Mouse (Mus musculus): ENCODE data around the gene Adam1a. TPM values are rescaled to one million over a fixed set of nuclear protein-coding genes. Genes with fewer than 3 reads are reported as not detected.

Adam1a gene
- total RNA-seq, 2 experiments from 2014 or later, result 3.0 to 5.0 TPM

GRCm38 (mm10) chr5:121569881-121570420 is 24.7 kb upstream of the Adam1a start:
- no peak for ATAC-seq (replicated peaks; ENCODE audit: low FRiP score, low TSS enrichment, poor library complexity, severe bottlenecking)

GRCm38 (mm10) chr5:121566035-121566681 is 20.9 kb upstream of the Adam1a start:
- no peak for ATAC-seq (replicated peaks; ENCODE audit: low FRiP score, low TSS enrichment, poor library complexity, severe bottlenecking)

- peak; percentile 89 for ATAC-seq (replicated peaks; ENCODE audit: low FRiP score, low TSS enrichment, poor library complexity, severe bottlenecking)
Measured at GRCm38 (mm10) chr5:121564468-121564895, 19.2 kb upstream of the Adam1a start.

GRCm38 (mm10) chr5:121562436-121562835 is 17.2 kb upstream of the Adam1a start:
- ATAC-seq (replicated peaks; ENCODE audit: low FRiP score, low TSS enrichment, poor library complexity, severe bottlenecking), result no peak

- no peak for ATAC-seq (replicated peaks; ENCODE audit: low FRiP score, low TSS enrichment, poor library complexity, severe bottlenecking)
Measured at GRCm38 (mm10) chr5:121549196-121549595, 3.9 kb upstream of the Adam1a start.

GRCm38 (mm10) chr5:121547084-121547483 is 1.8 kb upstream of the Adam1a start:
- ATAC-seq (replicated peaks; ENCODE audit: low FRiP score, low TSS enrichment, poor library complexity, severe bottlenecking), result peak; percentile 48; the same call in 1 of the 2 replicates

- ATAC-seq (replicated peaks; ENCODE audit: low FRiP score, low TSS enrichment, poor library complexity, severe bottlenecking), result peak; percentile 73
Measured at GRCm38 (mm10) chr5:121546530-121546895, 1.2 kb upstream of the Adam1a start.

GRCm38 (mm10) chr5:121545793-121546529 is 679 bp upstream of the Adam1a start, which contains the start of gene Mapkapk5:
TSS of gene Mapkapk5 (minus strand) at chr5:121545905.
- ATAC-seq (replicated peaks; ENCODE audit: low FRiP score, low TSS enrichment, poor library complexity, severe bottlenecking), result peak; percentile 76

- no peak for ATAC-seq (replicated peaks; ENCODE audit: low FRiP score, low TSS enrichment, poor library complexity, severe bottlenecking)
Measured at GRCm38 (mm10) chr5:121543370-121543769, 1.9 kb downstream of the Adam1a start.

GRCm38 (mm10) chr5:121541235-121541634 is 4.0 kb downstream of the Adam1a start:
- no peak for ATAC-seq (replicated peaks; ENCODE audit: low FRiP score, low TSS enrichment, poor library complexity, severe bottlenecking)

- ATAC-seq (replicated peaks; ENCODE audit: low FRiP score, low TSS enrichment, poor library complexity, severe bottlenecking), result no peak
Measured at GRCm38 (mm10) chr5:121540066-121540465, 5.2 kb downstream of the Adam1a start.

GRCm38 (mm10) chr5:121537588-121537987 is 7.7 kb downstream of the Adam1a start:
- no peak for ATAC-seq (replicated peaks; ENCODE audit: low FRiP score, low TSS enrichment, poor library complexity, severe bottlenecking)

GRCm38 (mm10) chr5:121536921-121537555 is 8.2 kb downstream of the Adam1a start:
- ATAC-seq (replicated peaks; ENCODE audit: low FRiP score, low TSS enrichment, poor library complexity, severe bottlenecking), result no peak

- peak; percentile 79 for ATAC-seq (replicated peaks; ENCODE audit: low FRiP score, low TSS enrichment, poor library complexity, severe bottlenecking)
Measured at GRCm38 (mm10) chr5:121535116-121535515, 10.2 kb downstream of the Adam1a start.

GRCm38 (mm10) chr5:121534521-121534920 is 10.8 kb downstream of the Adam1a start:
- ATAC-seq (replicated peaks; ENCODE audit: low FRiP score, low TSS enrichment, poor library complexity, severe bottlenecking), result peak; percentile 43; the same call in 1 of the 2 replicates

GRCm38 (mm10) chr5:121526961-121527360 is 18.3 kb downstream of the Adam1a start:
- ATAC-seq (replicated peaks; ENCODE audit: low FRiP score, low TSS enrichment, poor library complexity, severe bottlenecking), result no peak

GRCm38 (mm10) chr5:121526526-121526925 is 18.8 kb downstream of the Adam1a start:
- ATAC-seq (replicated peaks; ENCODE audit: low FRiP score, low TSS enrichment, poor library complexity, severe bottlenecking), result no peak

- no peak for ATAC-seq (replicated peaks; ENCODE audit: low FRiP score, low TSS enrichment, poor library complexity, severe bottlenecking)
Measured at GRCm38 (mm10) chr5:121525774-121526450, 19.4 kb downstream of the Adam1a start.

GRCm38 (mm10) chr5:121519758-121520157 is 25.5 kb downstream of the Adam1a start:
- peak; percentile 46 for ATAC-seq (replicated peaks; ENCODE audit: low FRiP score, low TSS enrichment, poor library complexity, severe bottlenecking)

- ATAC-seq (replicated peaks; ENCODE audit: low FRiP score, low TSS enrichment, poor library complexity, severe bottlenecking), result no peak
Measured at GRCm38 (mm10) chr5:121518983-121519382, 26.3 kb downstream of the Adam1a start.

Data from megakaryocyte-erythroid progenitor cell, adult 5-6 weeks (primary cell).